Mouse (Mus musculus): ENCODE data around the gene Egfem1. TPM values are rescaled to one million over a fixed set of nuclear protein-coding genes. Genes with fewer than 3 reads are reported as not detected.

The Egfem1 gene
- total RNA-seq, 2 experiments from 2014 or later, result not detected

GRCm38 (mm10) chr3:29132054-29132931 is 50.5 kb downstream of the Egfem1 start:
- no peak for ATAC-seq (replicated peaks; ENCODE audit: low FRiP score, poor library complexity, severe bottlenecking)

GRCm38 (mm10) chr3:29134509-29134908 is 52.7 kb downstream of the Egfem1 start:
- no peak for ATAC-seq (replicated peaks; ENCODE audit: low FRiP score, poor library complexity, severe bottlenecking)

GRCm38 (mm10) chr3:29135176-29136064 is 53.6 kb downstream of the Egfem1 start:
- ATAC-seq (replicated peaks; ENCODE audit: low FRiP score, poor library complexity, severe bottlenecking), result no peak

- ATAC-seq (replicated peaks; ENCODE audit: low FRiP score, poor library complexity, severe bottlenecking), result no peak
Measured at GRCm38 (mm10) chr3:29136065-29136955, 54.5 kb downstream of the Egfem1 start.

- ATAC-seq (replicated peaks; ENCODE audit: low FRiP score, poor library complexity, severe bottlenecking), result no peak
Measured at GRCm38 (mm10) chr3:29168401-29168800, 86.6 kb downstream of the Egfem1 start.

GRCm38 (mm10) chr3:29169003-29169402 is 87.2 kb downstream of the Egfem1 start:
- no peak for ATAC-seq (replicated peaks; ENCODE audit: low FRiP score, poor library complexity, severe bottlenecking)

- no peak for ATAC-seq (replicated peaks; ENCODE audit: low FRiP score, poor library complexity, severe bottlenecking)
Measured at GRCm38 (mm10) chr3:29176991-29177390, 95.2 kb downstream of the Egfem1 start.

- no peak for ATAC-seq (replicated peaks; ENCODE audit: low FRiP score, poor library complexity, severe bottlenecking)
Measured at GRCm38 (mm10) chr3:29182988-29183387, 101.2 kb downstream of the Egfem1 start.

GRCm38 (mm10) chr3:29183615-29184198 is 101.9 kb downstream of the Egfem1 start:
- no peak for ATAC-seq (replicated peaks; ENCODE audit: low FRiP score, poor library complexity, severe bottlenecking)

GRCm38 (mm10) chr3:29184486-29185241 is 102.8 kb downstream of the Egfem1 start:
- no peak for ATAC-seq (replicated peaks; ENCODE audit: low FRiP score, poor library complexity, severe bottlenecking)

- ATAC-seq (replicated peaks; ENCODE audit: low FRiP score, poor library complexity, severe bottlenecking), result no peak
Measured at GRCm38 (mm10) chr3:29190263-29190662, 108.4 kb downstream of the Egfem1 start.

- ATAC-seq (replicated peaks; ENCODE audit: low FRiP score, poor library complexity, severe bottlenecking), result no peak
Measured at GRCm38 (mm10) chr3:29197727-29198512, 116.1 kb downstream of the Egfem1 start.

- ATAC-seq (replicated peaks; ENCODE audit: low FRiP score, poor library complexity, severe bottlenecking), result no peak
Measured at GRCm38 (mm10) chr3:29200601-29201000, 118.8 kb downstream of the Egfem1 start.

- ATAC-seq (replicated peaks; ENCODE audit: low FRiP score, poor library complexity, severe bottlenecking), result no peak
Measured at GRCm38 (mm10) chr3:29202536-29202935, 120.7 kb downstream of the Egfem1 start.

GRCm38 (mm10) chr3:29222414-29222813 is 140.6 kb downstream of the Egfem1 start:
- ATAC-seq (replicated peaks; ENCODE audit: low FRiP score, poor library complexity, severe bottlenecking), result no peak

GRCm38 (mm10) chr3:29229712-29230111 is 147.9 kb downstream of the Egfem1 start:
- no peak for ATAC-seq (replicated peaks; ENCODE audit: low FRiP score, poor library complexity, severe bottlenecking)

GRCm38 (mm10) chr3:29235477-29235876 is 153.7 kb downstream of the Egfem1 start:
- no peak for ATAC-seq (replicated peaks; ENCODE audit: low FRiP score, poor library complexity, severe bottlenecking)

- ATAC-seq (replicated peaks; ENCODE audit: low FRiP score, poor library complexity, severe bottlenecking), result no peak
Measured at GRCm38 (mm10) chr3:29236517-29236916, 154.7 kb downstream of the Egfem1 start.
